Mouse (Mus musculus): ENCODE data around the gene Myo10. TPM values are rescaled to one million over a fixed set of nuclear protein-coding genes. Genes with fewer than 3 reads are reported as not detected.
A peak's percentile ranks its signal among the peaks of the same experiment; 100 is the strongest.

Gene Myo10
- total RNA-seq, 2 experiments from 2014 or later = 52.0 to 54.3 TPM

DNA sequence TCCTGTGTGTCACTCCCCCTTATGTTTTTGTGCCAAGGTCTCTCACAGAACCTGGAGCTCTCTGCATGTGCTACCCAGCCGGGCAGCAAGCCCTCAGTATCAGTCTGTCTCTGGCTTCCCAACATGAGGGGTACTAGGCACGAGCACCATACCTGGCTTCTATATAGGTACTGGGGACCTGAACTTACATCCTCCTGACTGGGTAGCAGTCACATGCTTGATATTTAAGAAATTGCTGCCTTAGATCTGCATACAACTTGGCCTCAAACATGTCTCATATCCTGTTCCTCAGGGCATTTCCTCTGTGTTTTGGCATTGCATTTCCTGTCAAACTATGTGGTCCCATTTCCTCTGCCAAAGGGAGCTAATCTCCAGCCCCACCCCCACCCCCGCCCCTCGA, 30.4 kb upstream of the Myo10 start:
- no peak overlapping the region for H3K27ac ChIP-seq
- DNase-seq (ENCODE audit: low spot score in 2 of 2) = no peak
- no peak overlapping the region for H3K4me3 ChIP-seq
- TF ChIP-seq CTCF (conservative IDR thresholded peaks at IDR 0.05) = no peak

DNA sequence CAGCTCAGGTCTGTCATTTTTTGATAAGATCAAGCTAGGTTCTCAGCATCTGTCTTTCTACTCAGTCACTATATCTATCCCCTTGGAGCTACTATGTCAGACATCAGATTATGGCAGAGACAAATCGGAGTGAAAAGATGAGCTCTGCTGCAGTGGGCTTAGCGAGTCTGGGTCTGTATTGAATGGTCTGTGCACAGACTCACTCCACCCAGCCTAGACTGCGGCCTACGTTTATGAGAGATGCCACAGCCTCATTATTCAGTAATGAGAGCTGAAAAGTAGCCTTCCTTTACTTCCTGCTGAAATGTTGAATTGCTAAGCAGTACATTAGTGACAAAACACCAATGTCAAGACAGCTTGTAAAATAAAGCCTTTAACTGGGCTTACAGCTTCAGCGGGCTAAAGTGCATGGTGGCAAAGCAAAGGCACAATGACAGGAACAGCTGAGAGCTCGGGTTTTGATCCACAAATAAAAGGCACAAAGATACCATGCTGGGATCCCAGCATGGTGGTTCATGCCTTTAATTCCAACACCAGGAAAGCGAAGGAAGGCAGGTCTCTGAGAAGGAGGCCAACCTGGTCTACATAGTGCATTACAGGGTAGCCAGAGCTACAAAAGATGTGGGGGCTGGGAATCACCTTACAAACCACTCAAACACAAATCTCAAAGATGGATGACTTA, 28.7 kb upstream of the Myo10 start:
- no peak for DNase-seq (ENCODE audit: low spot score in 2 of 2)
- H3K4me3 ChIP-seq = no peak overlapping the region
- no peak overlapping the region for H3K27ac ChIP-seq
- no peak for TF ChIP-seq CTCF (conservative IDR thresholded peaks at IDR 0.05)

DNA sequence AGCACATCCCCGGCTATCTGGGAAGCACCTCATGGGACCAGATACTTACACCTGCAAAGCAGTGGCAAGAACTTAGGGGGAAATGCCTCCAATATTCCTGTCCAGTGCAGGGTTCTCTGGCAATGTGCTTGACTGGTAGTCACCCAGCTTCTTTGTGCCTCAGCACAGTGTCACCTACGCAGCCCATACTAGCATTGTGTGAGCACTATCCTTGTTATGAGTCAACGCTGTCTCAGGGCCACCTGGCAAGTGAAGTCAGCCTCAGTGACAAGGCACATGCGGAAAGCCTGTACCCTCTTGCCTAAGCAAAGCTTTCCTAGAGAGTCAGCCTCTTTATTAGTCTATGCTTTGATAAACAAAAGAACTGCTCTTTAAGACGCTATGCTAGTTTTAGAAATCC, 24.0 kb upstream of the Myo10 start:
- Histone ChIP-seq H3K27ac (no peak overlapping the region), H3K4me3 (no peak overlapping the region)
- TF ChIP-seq CTCF (conservative IDR thresholded peaks at IDR 0.05) = no peak
- no peak for DNase-seq (ENCODE audit: low spot score in 2 of 2)

DNA sequence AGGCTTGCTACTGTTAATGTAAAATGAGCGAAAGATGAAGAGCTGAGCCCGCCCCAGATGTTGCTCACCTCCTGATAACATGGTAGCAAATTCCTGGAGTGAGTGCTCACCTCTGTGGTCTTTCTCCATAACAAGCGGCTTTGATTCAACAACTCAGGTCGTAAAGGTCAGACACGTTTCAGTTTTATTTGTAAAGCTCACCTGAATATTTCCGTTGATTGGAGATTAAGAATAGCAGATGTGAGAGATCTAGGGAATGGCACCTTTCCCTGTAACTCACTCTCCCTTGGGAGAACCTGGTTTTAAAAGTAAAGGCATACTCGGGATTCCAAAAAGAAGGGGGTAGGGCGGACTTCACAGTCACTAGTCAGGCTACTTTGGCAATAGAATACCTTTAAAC, 20.0 kb upstream of the Myo10 start:
- H3K27ac ChIP-seq = no peak overlapping the region
- no peak for TF ChIP-seq CTCF (conservative IDR thresholded peaks at IDR 0.05)

DNA sequence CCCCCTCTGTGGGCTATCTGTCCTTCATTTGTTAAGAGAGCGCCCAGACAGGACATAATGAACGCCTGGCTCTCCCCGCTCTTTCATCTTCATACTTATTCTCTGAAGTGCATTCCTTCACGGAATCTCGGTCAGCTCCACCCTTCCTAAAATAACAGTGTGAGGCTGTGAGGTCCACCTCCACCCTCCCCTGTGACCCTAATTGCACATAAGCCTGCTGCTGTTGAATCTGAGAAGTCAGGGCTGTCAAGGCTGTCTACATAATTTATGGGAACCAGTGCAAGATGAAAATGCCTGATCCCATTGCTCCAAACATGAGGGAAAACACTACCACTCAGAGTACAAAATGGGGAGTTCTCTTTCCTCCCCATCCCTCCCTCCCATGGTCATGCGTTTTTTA, 19.0 kb upstream of the Myo10 start:
- TF ChIP-seq CTCF (conservative IDR thresholded peaks at IDR 0.05) = no peak
- no peak overlapping the region for H3K4me3 ChIP-seq

More for the DNA sequence above, 20.0 kb upstream of the Myo10 start:
- DNase-seq (ENCODE audit: low spot score in 2 of 2) = no peak
- H3K4me3 ChIP-seq = no peak overlapping the region

DNA sequence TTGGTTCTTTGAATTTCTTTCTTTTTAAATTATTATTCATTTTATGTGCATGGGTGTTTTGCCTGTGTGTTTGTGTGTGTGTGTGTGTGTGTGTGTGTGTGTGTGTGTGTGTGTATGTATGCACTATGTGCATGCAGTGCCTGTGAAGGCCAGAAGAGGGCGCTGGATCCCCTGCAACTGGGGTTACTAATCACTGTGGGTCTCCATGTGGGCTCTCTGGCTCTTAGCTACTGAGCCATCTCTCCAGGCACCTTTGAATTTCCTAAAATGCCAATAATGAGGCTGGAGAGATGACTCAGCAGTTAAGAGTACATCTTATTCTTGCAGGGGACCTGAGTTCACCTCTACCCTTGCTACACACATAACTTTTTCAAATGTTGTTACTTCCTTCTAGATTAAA, 18.1 kb upstream of the Myo10 start:
- Histone ChIP-seq H3K27ac (no peak overlapping the region), H3K4me3 (no peak overlapping the region)
- no peak for DNase-seq (ENCODE audit: low spot score in 2 of 2)
- no peak for TF ChIP-seq CTCF (conservative IDR thresholded peaks at IDR 0.05)

More for the DNA sequence above, 19.0 kb upstream of the Myo10 start:
- DNase-seq (ENCODE audit: low spot score in 2 of 2) = no peak
- H3K27ac ChIP-seq = no peak overlapping the region

DNA sequence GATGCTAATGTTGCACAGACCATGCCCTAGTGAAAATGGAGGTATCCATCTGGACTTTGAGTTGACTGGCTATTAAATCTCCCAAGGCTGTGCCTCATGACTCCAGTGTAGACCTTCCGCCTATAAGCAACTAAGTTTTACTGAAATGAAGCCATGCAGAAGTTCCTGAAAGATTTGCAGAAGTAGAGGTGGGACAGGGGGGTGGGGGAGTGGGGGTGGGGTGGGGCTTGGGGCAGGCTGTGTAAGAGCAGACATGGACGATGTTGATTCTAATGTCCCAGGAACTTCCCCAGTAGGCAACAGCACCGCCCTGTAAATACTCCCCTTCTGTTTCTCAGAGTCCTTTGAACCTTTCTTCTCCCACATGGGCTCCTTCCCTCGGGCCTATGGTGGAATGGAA, 16.9 kb upstream of the Myo10 start:
- TF ChIP-seq CTCF (conservative IDR thresholded peaks at IDR 0.05) = no peak
- DNase-seq (ENCODE audit: low spot score in 2 of 2) = no peak
- Histone ChIP-seq H3K27ac (no peak overlapping the region), H3K4me3 (no peak overlapping the region)

DNA sequence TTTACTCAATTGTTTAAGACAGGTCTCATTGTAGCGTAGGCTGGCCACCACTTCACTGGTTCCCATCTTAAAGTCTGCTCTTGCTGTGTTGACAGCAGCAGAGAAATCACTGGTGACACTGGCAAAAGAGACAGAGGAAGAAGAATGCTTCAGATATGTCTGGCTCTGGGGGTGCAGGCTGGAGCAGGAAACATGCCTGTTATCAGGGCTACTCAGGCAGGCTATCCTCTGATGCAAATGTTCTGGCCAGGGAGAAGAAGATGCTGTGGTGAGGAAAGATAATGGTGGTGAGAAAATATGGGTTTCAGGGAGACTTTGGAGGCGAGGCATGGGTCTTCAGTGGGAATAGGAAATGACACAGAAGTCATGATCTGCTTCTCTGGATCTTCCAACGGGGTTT, 13.6 kb upstream of the Myo10 start:
- Histone ChIP-seq H3K4me3 (no peak overlapping the region), H3K27ac (no peak overlapping the region)
- no peak for DNase-seq (ENCODE audit: low spot score in 2 of 2)
- no peak for TF ChIP-seq CTCF (conservative IDR thresholded peaks at IDR 0.05)

DNA sequence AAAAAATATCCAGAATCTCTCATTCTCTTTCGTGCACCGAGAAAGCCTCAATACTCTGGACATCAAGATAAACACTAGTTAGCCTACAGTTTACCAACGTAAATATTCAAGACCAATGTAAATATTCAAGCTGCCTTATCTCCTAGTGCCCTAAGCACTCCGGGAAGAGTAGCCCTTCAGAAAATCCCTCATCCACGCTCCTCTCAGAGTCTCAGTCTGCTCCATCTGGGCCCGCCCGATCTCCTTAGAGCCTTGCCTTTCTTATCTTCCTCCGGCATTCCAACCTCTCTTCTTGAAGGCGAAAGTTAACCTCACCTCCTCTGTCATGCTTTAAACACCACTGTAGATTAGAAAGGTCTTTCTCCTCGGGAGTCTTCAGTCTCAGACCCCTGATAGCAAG, 13.1 kb upstream of the Myo10 start:
- no peak for TF ChIP-seq CTCF (conservative IDR thresholded peaks at IDR 0.05)
- Histone ChIP-seq H3K4me3 (no peak overlapping the region), H3K27ac (no peak overlapping the region)
- DNase-seq (ENCODE audit: low spot score in 2 of 2) = no peak

DNA sequence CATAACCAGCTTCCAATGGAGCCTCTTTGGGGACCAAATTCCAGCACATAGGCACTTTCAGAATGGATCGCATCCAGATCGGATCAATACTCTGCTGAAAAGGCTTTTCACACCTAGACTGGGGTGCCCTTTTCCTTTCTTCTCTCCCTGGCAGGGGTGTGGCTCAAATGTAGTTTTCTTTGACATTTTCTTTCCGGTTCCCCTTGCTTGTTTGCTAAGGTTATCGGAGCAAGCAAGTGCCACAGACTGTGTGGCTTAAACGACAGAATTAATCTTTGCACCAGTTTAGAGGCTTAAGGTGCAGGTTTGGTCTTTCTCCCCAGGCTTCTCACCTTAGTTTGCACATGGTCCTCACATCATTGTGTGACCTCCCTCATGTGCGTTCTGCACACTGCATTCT, 11.1 kb upstream of the Myo10 start:
- H3K4me3 ChIP-seq = no peak overlapping the region
- no peak for TF ChIP-seq CTCF (conservative IDR thresholded peaks at IDR 0.05)
- no peak overlapping the region for H3K27ac ChIP-seq
- DNase-seq (ENCODE audit: low spot score in 2 of 2) = no peak

DNA sequence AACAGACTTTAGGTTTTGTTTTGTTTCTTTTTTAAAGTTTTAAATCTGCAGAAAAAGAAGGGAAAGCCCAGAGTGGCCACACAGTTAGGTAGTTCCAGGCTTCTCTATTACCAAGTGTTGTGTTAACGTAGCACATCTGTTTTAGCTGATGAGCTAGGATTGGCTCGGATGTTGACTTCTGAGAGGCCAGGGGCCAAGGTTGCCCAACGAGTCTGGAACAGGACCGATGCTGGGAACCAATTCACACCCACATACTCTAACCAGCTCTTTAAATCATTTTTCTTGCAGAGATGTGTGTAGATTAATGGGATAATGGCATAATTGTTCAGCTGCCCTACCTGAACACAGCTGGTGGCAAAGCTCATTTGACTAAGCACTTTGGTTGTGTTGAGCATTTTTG, 1.8 kb upstream of the Myo10 start:
- no peak for TF ChIP-seq CTCF (conservative IDR thresholded peaks at IDR 0.05)
- Histone ChIP-seq H3K27ac (no peak overlapping the region), H3K4me3 (no peak overlapping the region)
- DNase-seq (ENCODE audit: low spot score in 2 of 2) = no peak

DNA sequence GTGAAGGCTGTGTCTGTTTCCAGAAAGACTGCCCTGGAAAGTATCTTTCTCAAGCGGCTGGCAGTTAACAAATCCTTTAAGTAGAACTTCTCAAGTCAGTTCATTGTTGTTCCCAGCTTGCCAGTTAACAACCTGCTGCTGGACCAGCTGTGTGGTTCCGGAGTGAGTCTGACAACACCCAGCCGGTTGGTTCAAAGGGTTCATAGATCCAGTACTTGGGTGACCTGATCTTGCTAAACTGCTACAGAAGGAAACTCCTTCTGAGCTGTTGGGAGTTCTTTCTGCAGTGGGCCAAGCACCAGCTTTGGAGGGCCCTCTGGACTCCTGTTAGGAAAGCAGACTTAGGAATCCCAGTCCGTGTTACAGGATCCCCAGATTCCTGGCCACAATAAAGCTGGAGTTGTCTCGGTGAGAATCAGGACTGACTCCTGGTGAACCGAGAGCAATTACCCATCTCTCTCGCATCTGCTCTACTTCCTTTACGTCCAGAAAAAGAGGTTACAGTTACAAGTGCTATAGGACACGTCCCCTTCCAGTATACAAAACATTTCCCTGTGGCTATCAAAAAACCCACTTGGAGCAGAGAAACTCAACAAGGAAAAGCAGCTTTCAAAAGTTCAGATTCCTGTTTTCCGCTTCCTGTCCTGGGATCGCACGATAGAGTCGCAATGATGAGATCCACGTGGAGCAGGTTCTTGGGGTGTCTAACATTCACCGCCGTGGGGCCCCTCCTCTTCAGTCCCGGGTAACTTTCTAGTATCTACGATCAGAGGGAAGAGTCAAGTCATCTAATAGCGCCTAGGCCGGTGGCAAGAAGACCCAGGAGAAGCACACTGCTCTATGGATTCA, 750 bp upstream of the Myo10 start:
- Histone ChIP-seq H3K4me3 (peak overlapping the region; percentile 76), H3K27ac (peak overlapping the region; percentile 43; the same call in 1 of the 2 replicates)
- TF ChIP-seq CTCF (conservative IDR thresholded peaks at IDR 0.05) = no peak
- DNase-seq (ENCODE audit: low spot score in 2 of 2) = no peak

DNA sequence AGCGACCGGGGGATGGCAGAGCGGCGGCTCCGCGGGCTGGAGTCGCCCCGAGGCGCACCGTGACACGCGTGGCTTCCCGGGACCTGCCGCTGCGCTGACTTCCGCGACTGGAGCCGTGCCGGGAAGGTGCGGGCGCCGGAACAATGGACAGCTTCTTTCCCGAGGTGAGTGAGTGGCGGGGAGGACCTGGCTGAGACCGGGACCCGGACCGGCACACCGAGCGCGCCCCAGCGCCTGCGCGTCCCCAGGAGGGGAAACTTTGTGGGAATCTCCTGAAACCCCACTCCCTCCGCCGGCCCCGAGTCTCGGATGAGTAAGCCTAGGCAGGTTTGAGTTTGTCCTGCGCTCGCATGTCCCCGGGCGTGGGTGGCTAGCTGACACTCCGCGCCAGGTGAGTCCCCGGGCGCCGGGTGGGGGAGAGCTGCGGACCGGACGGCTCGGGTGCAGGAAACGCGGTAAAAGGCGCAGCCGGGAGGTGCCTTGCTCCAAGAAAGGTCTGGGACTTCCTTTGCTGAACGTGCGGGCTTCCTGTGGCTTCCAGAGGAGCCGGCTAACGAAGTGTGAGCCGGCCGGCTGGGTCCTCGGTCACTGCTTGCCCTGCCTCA, 644 bp downstream of the Myo10 start:
- Histone ChIP-seq H3K27ac (peak overlapping the region; percentile 68), H3K4me3 (peak overlapping the region; percentile 76)
- no peak for TF ChIP-seq CTCF (conservative IDR thresholded peaks at IDR 0.05)
- DNase-seq (ENCODE audit: low spot score in 2 of 2) = peak in 1 of 2 experiments; percentile 11
